Mouse (Mus musculus) effector memory CD4-positive, alpha-beta T cell, adult 5 months (primary cell): ENCODE measurements around the gene Lsm2. TPM values are rescaled to one million over a fixed set of nuclear protein-coding genes. Genes with fewer than 3 reads are reported as not detected.

Experiments
- polyA plus RNA-seq: library from polyadenylated mRNA; unstranded; fragments of 100-300 nt; shearing (Covaris generic); gene quantifications from one replicate; pipeline ENCODE4 v1.2.1, GENCODE M21; 2017

The Lsm2 gene
- polyA plus RNA-seq: 47.6 TPM

GRCm38 (mm10) chr17:34981690-34982180 lies at the start of gene Lsm2:
TSS of gene Lsm2 (plus strand) at chr17:34981862.

DNA sequence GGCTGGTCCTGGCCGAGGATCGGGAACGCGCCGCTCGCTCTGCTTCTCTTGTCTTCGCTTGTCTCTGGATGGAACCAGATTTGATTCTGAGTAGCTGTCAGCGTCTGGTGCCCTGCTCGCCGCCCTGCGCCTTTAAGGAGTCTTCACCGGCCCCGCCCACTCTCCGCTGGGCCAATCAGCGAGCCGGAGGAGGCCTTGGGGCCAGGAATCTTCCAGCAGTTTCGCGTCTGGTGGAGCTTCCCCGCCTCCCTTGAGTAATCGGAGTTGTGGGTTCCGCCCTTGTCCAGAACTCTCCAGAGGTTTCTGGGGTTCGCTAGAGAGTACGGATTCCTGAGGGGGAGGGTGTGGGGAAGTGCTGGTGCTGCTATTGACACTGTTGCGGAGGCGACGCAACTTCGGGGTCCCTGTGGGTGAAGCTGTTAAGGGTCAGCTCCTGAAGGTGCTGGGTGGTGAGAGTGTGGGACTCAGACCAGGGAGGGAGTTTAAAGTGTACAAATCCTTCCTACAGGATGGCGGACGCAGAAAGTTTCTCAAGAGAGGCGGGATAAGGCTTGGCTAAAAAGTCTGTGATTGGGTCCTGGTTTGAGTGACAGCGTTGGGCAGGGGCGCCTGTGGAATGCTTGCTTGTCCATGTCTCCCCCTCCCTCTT lies 22.4 kb upstream of the Lsm2 start, which contains the start of gene Hspa1b:
Gene Hspa1b (minus strand): TSS at position 109 of the 649 bp plus-strand sequence.

DNA sequence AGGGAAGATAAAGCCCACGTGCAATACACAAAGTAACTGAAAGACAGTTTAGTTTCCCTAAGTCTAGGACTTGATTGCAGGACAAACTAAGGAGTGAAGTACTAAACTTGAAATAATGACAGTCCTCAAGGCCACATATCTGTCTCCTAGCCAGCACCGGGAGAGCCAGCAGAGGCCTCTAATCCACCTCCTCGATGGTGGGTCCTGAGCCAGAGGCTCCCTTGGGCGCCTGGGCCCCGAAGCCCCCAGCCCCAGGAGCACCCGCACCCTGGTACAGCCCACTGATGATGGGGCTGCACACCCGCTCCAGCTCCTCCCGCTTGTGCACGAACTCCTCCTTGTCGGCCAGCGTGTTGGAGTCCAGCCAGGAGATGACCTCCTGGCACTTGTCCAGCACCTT lies 11.8 kb upstream of the Lsm2 start, which contains the start of gene Gm20481:
Gene Gm20481 (plus strand): TSS at position 91 of the 400 bp plus-strand sequence.

DNA sequence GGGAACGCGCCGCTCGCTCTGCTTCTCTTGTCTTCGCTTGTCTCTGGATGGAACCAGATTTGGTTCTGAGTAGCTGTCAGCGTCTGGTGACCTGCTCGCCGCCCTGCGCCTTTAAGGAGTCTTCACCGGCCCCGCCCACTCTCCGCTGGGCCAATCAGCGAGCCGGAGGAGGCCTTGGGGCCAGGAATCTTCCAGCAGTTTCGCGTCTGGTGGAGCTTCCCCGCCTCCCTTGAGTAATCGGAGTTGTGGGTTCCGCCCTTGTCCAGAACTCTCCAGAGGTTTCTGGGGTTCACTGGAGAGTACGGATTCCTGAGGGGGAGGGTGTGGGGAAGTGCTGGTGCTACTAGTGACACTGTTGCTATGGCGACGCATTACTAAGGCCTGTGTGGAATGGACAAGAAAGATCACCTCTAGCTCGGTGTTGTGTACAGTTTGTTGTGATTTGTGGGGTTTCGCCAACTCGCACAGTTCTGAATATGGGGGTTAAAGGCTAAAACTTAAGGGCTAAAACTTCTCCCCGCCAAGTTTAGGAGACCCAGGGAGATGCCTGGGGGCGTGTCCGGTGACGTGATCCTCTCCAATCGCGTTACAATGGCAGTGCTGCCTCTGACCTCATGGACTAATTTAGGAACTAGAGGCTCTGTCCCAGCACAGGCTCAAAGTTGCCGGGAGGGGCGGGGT lies 9.5 kb upstream of the Lsm2 start, which contains the start of the genes Hspa1a and Hspa1l:
Gene Hspa1a (minus strand): TSS at position 88 of the 681 bp plus-strand sequence.
Gene Hspa1l (plus strand): TSS at position 635 of the 681 bp plus-strand sequence.

GRCm38 (mm10) chr17:35000717-35001451 lies 19.2 kb downstream of the Lsm2 start, which contains the start of gene Vars:
TSS of gene Vars (plus strand) at chr17:35000987.

DNA sequence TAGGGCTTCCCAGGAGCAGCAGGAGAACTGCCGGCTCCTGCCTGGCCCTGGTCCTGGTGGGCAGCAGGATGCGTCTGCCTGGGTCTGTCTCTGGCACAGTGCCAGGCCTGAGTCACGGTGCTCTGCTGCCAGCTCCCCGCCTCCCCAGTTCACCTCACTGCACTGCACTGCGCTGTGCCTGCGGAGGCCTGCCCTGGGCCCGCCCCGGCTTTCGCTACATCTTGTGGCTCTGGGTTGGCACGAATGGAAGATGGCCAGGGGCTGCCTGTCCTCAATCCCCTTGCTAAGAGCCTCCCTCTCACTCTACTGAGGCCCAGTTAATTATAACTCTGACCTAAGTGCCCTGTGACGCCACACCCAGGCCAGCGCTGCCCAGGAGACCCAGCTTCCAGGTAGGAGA lies 34.7 kb downstream of the Lsm2 start, which contains the start of gene Vwa7:
Gene Vwa7 (plus strand): TSS at position 204 of the 400 bp plus-strand sequence.

GRCm38 (mm10) chr17:35027277-35028068 lies 45.8 kb downstream of the Lsm2 start, which contains the start of gene Sapcd1:
TSS of gene Sapcd1 (minus strand) at chr17:35028016.

Other genes starting within 250 kb of the Lsm2 start
- gene C4b, start 238.0 kb upstream of the Lsm2 start, polyA plus RNA-seq: not detected
- not detected for gene Cyp21a1, start 177.3 kb upstream of the Lsm2 start, polyA plus RNA-seq
- 25.8 TPM for gene Stk19, start 144.9 kb upstream of the Lsm2 start, polyA plus RNA-seq
- gene Dxo, start 144.8 kb upstream of the Lsm2 start, polyA plus RNA-seq: 123 TPM
- gene Skiv2l, start 131.7 kb upstream of the Lsm2 start, polyA plus RNA-seq: 128 TPM
- gene Nelfe, start 131.5 kb upstream of the Lsm2 start, polyA plus RNA-seq: 49.5 TPM
- not detected for gene Cfb, start 119.3 kb upstream of the Lsm2 start, polyA plus RNA-seq
- gene Zbtb12, start 102.4 kb upstream of the Lsm2 start, polyA plus RNA-seq: 0.21 TPM
- gene Gm20547, start 99.8 kb upstream of the Lsm2 start, polyA plus RNA-seq: not detected
- 1.2 TPM for gene C2, start 83.6 kb upstream of the Lsm2 start, polyA plus RNA-seq
- gene Ehmt2, start 83.4 kb upstream of the Lsm2 start, polyA plus RNA-seq: 57.8 TPM
- not detected for gene Slc44a4, start 67.4 kb upstream of the Lsm2 start, polyA plus RNA-seq
- 74.6 TPM for gene Neu1, start 50.6 kb upstream of the Lsm2 start, polyA plus RNA-seq
- gene Hspa1b, start 22.6 kb upstream of the Lsm2 start, polyA plus RNA-seq: 2,452 TPM
- 125 TPM for gene Gm20481, start 11.9 kb upstream of the Lsm2 start, polyA plus RNA-seq
- gene Hspa1a, start 9.7 kb upstream of the Lsm2 start, polyA plus RNA-seq: 1,550 TPM
- not detected for gene Hspa1l, start 9.2 kb upstream of the Lsm2 start, polyA plus RNA-seq
- 182 TPM for gene Vars, start 19.1 kb downstream of the Lsm2 start, polyA plus RNA-seq
- 0.10 TPM for gene Vwa7, start 34.7 kb downstream of the Lsm2 start, polyA plus RNA-seq
- gene Sapcd1, start 46.2 kb downstream of the Lsm2 start, polyA plus RNA-seq: not detected
- 2.2 TPM for gene Msh5, start 64.9 kb downstream of the Lsm2 start, polyA plus RNA-seq
- gene Clic1, start 68.1 kb downstream of the Lsm2 start, polyA plus RNA-seq: 305 TPM
- 1.00 TPM for gene Ddah2, start 77.2 kb downstream of the Lsm2 start, polyA plus RNA-seq
- not detected for gene Ly6g6c, start 83.5 kb downstream of the Lsm2 start, polyA plus RNA-seq
- not detected for gene Mpig6b, start 84.3 kb downstream of the Lsm2 start, polyA plus RNA-seq
- gene Ly6g6e, start 95.0 kb downstream of the Lsm2 start, polyA plus RNA-seq: not detected
- gene Ly6g6d, start 96.2 kb downstream of the Lsm2 start, polyA plus RNA-seq: not detected
- gene Ly6g6f, start 103.7 kb downstream of the Lsm2 start, polyA plus RNA-seq: not detected
- gene Abhd16a, start 107.4 kb downstream of the Lsm2 start, polyA plus RNA-seq: 88.6 TPM
- not detected for gene Ly6g5c, start 126.4 kb downstream of the Lsm2 start, polyA plus RNA-seq
- gene Ly6g5b, start 133.6 kb downstream of the Lsm2 start, polyA plus RNA-seq: 2.1 TPM
- 43.9 TPM for gene Gpank1, start 139.6 kb downstream of the Lsm2 start, polyA plus RNA-seq
- 190 TPM for gene Csnk2b, start 140.2 kb downstream of the Lsm2 start, polyA plus RNA-seq
- gene D17H6S53E, start 144.5 kb downstream of the Lsm2 start, polyA plus RNA-seq: 0.75 TPM
- not detected for gene Apom, start 150.2 kb downstream of the Lsm2 start, polyA plus RNA-seq
- 75.1 TPM for gene Bag6, start 153.3 kb downstream of the Lsm2 start, polyA plus RNA-seq
- gene Prrc2a, start 183.0 kb downstream of the Lsm2 start, polyA plus RNA-seq: 38.6 TPM
- not detected for gene Aif1, start 194.2 kb downstream of the Lsm2 start, polyA plus RNA-seq
- gene Lst1, start 206.6 kb downstream of the Lsm2 start, polyA plus RNA-seq: 1.6 TPM
- gene Ltb, start 212.6 kb downstream of the Lsm2 start, polyA plus RNA-seq: 849 TPM
- 107 TPM for gene Tnf, start 220.1 kb downstream of the Lsm2 start, polyA plus RNA-seq
- gene Lta, start 223.5 kb downstream of the Lsm2 start, polyA plus RNA-seq: 42.5 TPM
- not detected for gene Gm16181, start 239.0 kb downstream of the Lsm2 start, polyA plus RNA-seq